26 mouse cellular contexts compared by ENCODE assay signal in genomic region chr10:123222785-123223184, GRCm38 (mm10). TPM values are rescaled to one million over a fixed set of nuclear protein-coding genes. Genes with fewer than 3 reads are reported as not detected.
"Had no signal": no experiment of that assay in that cellular context is flagged by ENCODE, and none has a peak within 500 bp of the region (broad histone marks: within the 10 kb centered on the region; RNA-seq: fewer than 3 reads in every experiment).

No protein-coding gene starts in this region.

- DNase-seq: kidney, adult 11 months; kidney, adult 8-10 months; kidney, postnatal 10 days; kidney, postnatal 4 days; layer of hippocampus, adult 9-11 months; layer of hippocampus, postnatal 36 days; liver, embryonic 13.5 days; lung, embryonic 14.5 days; midbrain, embryonic 14.5 days; right cerebral cortex, adult 18-20 months; right cerebral cortex, postnatal 14 days; right cerebral cortex, postnatal 4 days; thymus, adult 2 months; thymus, postnatal 14 days; thymus, postnatal 4 days had no signal

- H3K27ac ChIP-seq: intestine, embryonic 15.5 days; kidney, embryonic 15.5 days; layer of hippocampus, adult 2 months; left cerebral cortex, adult 2 months; liver, embryonic 13.5 days; macrophage; neural tube, embryonic 12.5 days; neural tube, embryonic 15.5 days; stomach, postnatal 0 days had no signal

- H3K36me3 ChIP-seq: intestine, embryonic 15.5 days; kidney, embryonic 15.5 days; liver, embryonic 13.5 days; neural tube, embryonic 12.5 days; neural tube, embryonic 15.5 days had no signal

- H3K9ac ChIP-seq: intestine, embryonic 15.5 days; kidney, embryonic 15.5 days; liver, embryonic 13.5 days; lung, embryonic 14.5 days; neural tube, embryonic 12.5 days; neural tube, embryonic 15.5 days had no signal

- H3K4me1 ChIP-seq: intestine, embryonic 15.5 days; kidney, embryonic 15.5 days; liver, embryonic 13.5 days; megakaryocyte, embryonic 14.5 days; neural tube, embryonic 12.5 days; neural tube, embryonic 15.5 days had no signal

- H3K4me3 ChIP-seq: intestine, embryonic 15.5 days; kidney, embryonic 15.5 days; layer of hippocampus, adult 2 months; left cerebral cortex, adult 2 months; liver, embryonic 13.5 days; megakaryocyte, embryonic 14.5 days; neural tube, embryonic 12.5 days; neural tube, embryonic 15.5 days had no signal

- H3K9me3 ChIP-seq: intestine, embryonic 15.5 days; kidney, embryonic 15.5 days; liver, embryonic 13.5 days; neural tube, embryonic 12.5 days; neural tube, embryonic 15.5 days had no signal

- H3K4me2 ChIP-seq: intestine, embryonic 15.5 days; kidney, embryonic 15.5 days; liver, embryonic 13.5 days; lung, embryonic 14.5 days; midbrain, embryonic 11.5 days; neural tube, embryonic 12.5 days; neural tube, embryonic 15.5 days had no signal

- ATAC-seq: intestine, embryonic 15.5 days; lung, postnatal 0 days had no signal

- H3K27me3 ChIP-seq: intestine, embryonic 15.5 days; kidney, embryonic 15.5 days; liver, embryonic 13.5 days; megakaryocyte, embryonic 14.5 days; neural tube, embryonic 12.5 days; neural tube, embryonic 15.5 days had no signal

RNA-seq across cellular contexts. Expression of gene Fam19a2, which starts 41.0 kb away (rescaled TPM):
- polyA plus RNA-seq: macrophage had no signal
